Mouse (Mus musculus): ENCODE results near the gene Tex26.

GRCm38 (mm10) chr5:149495655-149496054 lies 56.2 kb downstream of the Tex26 start:
- TF ChIP-seq CTCF (IDR thresholded peaks at IDR 0.05; ENCODE audit: low read depth) (no peak), EP300 (IDR thresholded peaks at IDR 0.05; ENCODE audit: low read depth) (no peak)
